Mouse (Mus musculus): Measurements from ENCODE around the gene Krt1. TPM values are rescaled to one million over a fixed set of nuclear protein-coding genes. Genes with fewer than 3 reads are reported as not detected.

Krt1 gene
- total RNA-seq (2021), result not detected
- long read RNA-seq, experiment 1, result 0 reads
- long read RNA-seq, experiment 2, result 0 reads

DNA sequence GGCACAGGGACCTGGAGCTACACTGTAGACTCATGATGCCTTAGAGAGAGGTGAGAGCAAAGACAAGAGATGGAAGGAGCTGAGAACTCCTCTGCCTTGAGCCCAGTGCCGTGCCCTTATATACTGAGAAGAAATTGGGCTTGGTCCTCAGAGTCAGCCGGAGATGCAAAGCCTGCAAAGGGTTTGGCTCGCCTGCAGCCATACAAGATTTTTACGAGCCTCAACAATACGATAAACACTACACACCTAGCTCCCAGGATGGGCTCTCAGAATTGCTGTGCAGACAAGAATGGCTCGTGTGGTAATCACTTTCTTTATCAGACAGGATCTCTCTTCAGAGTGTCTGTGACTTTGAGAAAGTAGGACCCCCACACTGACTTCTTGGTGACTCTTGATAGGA, at the start of gene Krt1:
TSS of gene Krt1 (minus strand) at position 101 of the 400 bp plus-strand sequence.
- intact Hi-C loops (cut with DNase I), result no loop called here
- no peak for DNase-seq

DNA sequence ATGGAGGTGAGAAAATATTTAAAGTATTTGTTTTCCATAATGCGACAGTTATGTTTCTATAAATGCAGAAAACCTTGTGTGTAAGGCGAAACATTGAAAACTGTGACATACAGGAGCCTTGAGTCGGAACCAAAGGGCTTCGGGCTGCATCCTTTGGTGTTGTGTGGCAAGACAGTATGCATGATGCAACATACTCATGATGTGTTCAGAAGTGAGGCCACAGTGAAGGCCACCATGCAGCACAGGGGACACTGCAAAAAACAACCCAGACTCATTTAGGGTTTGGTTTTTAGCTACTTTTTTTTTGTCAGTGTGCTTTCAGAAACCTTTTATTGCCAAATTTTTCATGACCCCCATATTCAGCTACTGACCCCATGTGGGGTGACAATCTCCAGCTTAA, 44.6 kb upstream of the Krt1 start:
- intact Hi-C loops (cut with DNase I), result no loop called here
- DNase-seq, result no peak

DNA sequence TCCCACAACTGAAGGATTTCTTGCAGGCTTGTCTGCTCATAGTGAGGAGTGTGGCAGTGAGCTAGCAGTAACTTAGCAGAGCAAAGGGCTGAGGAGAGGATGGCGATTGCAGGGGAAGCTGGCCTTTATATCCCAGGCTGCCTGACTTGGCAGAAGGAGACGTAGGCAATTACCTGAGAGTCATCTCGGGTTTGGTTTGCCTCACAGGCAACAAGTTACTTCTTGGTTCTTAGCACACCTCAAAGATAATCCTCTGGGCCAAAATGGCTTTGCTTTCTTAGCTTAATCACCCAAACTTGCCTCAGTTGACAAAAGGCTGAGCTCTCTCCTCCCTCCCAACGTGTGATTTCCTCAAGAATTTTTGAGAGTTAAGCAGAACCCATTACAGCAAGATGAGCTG, 42.2 kb upstream of the Krt1 start, which contains the start of gene Krt76:
TSS of gene Krt76 (minus strand) at position 101 of the 400 bp plus-strand sequence.
- intact Hi-C loops (cut with DNase I), result no loop called here
- no peak for DNase-seq

DNA sequence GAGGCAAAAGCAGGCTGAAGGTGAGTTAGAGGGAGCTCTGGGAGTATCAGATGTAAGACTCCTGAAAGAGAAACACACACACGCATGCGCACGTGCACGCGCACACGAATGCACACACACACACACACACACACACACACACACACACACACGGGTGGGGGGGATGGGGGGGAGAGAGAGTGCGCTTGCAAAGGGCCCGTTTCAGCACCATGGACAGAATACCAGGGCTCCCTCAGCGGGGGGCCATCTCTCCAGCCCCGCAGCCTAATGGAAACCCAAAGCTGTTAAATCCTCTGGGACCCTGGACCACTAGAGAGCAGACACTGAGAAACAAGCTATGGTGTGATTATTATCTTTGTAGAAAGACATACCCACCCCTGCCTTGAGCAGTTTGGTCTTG, 29.2 kb upstream of the Krt1 start:
- intact Hi-C loops (cut with DNase I), result no loop called here
- DNase-seq, result no peak

DNA sequence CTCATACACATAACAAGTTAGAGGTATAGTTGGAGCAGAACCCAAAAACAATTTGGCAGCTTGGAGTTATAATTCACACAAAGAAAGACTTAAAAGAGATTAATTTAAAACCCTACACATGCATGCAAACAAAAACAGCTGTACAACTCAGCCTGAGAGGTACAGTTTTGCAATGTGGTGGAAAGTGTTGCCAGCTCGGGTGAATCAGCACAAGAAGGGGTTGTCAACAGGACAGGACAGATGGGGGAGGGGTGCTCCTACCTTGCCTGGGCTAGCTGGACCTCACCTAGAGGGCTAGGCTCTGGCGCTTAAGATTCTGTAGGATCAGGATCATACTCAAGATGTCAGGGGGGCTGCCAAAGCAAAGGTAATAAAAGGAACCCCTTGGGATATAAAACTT, 27.4 kb upstream of the Krt1 start:
- intact Hi-C loops (cut with DNase I), result no loop called here
- no peak for DNase-seq

DNA sequence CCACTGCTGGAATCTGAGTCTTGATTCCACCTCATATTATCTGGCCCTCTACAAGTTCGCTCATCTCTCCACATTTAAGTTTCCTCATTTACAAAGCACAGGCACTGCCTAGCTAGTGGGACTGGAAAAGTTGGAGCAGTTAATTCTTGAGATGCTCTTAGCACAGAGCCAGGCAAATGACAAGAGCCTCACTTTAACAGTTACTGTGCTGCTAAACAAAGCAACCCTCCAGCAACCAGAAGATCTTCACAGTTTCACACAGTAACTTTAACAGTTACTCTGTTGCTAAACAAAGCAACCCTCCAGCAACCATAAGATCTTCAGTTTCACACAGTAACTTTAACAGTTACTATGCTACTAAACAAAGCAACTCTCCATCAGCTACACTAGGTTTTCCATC, 23.8 kb upstream of the Krt1 start:
- no peak for DNase-seq
- intact Hi-C loops (cut with DNase I), result no loop called here

DNA sequence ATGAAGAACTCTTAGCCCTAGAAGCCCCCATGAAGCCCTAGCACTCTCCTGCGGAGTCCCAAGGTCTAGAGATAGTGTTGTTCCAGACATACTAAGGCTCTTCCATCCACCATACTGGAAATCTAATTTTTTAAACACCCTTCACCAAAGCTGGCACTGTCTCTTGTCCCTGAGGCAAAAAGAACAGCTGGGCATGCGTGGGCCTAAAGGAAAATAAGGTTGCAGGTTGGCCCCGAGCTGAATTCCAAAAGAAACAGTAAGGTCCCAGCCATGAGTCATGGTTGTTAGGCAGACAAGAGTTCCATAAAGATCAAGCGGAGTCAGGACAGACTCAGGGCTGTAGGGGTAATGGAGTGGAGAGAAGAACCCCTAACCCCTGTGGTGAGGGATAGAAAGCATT, 22.6 kb upstream of the Krt1 start:
- intact Hi-C loops (cut with DNase I), result no loop called here
- no peak for DNase-seq

DNA sequence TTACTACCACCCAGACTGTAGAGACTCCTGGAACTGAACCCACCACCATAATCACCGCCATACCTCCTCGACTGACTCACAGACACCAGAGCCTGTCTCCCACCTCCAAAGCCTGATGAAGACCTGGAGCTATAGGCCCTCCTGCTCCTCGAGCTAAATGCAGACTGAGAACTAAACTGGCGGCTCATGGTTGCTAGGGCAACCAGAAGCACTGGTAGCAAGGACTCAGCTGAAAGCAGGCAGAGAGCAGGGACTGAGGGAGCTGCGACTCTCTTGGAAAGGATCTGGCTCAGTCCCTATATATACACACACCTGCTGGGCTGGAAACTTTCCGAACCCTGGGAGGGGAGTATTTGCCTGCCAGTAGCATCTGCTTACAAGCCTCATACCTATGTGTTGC, 18.8 kb upstream of the Krt1 start, which contains the start of gene Krt77:
TSS of gene Krt77 (minus strand) at position 275 of the 400 bp plus-strand sequence.
- intact Hi-C loops (cut with DNase I), result no loop called here
- no peak for DNase-seq

DNA sequence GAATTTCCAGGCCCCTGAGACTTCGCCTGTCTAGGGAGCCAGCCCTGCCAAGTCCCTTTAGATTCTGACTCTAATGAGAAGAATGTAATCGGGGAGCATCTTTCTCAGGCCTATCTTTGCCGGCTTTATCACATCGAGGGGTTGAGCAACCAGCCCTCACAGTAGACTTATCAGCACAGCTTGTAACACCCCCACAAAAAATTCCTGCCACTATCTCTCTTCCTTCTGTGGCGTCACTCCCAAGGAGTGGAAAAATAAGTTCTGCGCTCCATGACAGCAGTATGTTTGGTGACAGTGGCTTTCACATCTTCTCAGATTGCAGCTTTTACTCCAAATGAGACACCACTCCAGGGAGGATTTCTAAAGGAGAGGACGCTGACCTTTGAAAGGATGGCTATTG, 16.2 kb upstream of the Krt1 start:
- intact Hi-C loops (cut with DNase I), result no loop called here
- DNase-seq, result no peak

DNA sequence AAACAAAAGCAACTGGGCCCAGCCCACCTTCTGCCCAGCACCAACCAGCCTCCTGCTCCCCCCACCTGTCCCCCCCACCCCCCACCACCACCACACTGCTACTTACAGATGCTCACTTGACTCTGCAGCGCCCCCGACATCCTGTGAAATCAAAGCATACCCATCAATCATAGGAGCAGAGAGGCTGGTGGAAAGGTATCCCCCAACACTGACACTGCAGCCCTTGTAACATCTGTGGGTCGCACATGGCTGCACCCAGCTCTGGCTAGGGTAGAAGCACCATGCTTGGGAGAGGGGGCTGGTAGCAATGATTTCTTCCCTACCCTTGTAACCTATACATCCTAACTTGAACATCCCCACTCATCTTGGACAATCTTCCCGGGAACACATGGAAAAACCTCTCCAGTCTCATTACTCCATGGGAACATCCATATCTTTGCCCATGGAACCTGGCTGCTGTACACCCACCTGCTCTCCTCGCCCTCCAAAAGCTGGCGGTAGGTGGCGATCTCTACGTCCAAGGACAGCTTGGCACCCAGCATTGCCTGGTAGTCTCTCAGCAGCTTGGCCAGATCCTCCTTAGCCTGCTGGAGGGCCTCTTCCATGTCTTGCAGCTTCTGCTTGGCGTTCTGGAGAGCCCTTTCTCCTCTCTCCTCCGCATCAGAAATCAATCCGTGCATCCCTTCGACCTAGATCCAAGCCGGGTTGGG, 10.0 kb upstream of the Krt1 start:
- DNase-seq, result no peak
- intact Hi-C loops (cut with DNase I), result no loop called here

DNA sequence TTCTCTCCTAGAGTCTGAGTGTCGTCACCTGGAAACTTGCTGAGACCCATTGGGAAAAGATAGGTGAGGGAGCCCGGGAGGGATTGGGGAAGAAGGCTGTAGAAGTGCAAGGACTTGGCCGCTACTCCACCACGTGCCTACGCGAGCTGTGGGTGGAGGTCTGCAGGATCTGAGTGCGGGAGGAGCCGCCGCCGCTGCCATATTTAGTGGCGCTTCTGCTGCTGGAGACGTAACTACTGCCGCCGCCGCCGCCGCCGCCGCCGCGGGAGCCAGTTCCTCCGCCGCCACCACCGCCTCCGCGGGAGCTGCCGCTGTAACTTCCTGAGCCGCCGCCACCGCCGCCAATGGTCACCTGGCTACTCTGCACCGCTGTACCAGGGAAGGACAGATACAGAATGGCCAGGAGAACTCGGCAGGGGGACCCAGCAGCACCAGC, 9.2 kb upstream of the Krt1 start:
- intact Hi-C loops (cut with DNase I), result no loop called here
- no peak for DNase-seq

DNA sequence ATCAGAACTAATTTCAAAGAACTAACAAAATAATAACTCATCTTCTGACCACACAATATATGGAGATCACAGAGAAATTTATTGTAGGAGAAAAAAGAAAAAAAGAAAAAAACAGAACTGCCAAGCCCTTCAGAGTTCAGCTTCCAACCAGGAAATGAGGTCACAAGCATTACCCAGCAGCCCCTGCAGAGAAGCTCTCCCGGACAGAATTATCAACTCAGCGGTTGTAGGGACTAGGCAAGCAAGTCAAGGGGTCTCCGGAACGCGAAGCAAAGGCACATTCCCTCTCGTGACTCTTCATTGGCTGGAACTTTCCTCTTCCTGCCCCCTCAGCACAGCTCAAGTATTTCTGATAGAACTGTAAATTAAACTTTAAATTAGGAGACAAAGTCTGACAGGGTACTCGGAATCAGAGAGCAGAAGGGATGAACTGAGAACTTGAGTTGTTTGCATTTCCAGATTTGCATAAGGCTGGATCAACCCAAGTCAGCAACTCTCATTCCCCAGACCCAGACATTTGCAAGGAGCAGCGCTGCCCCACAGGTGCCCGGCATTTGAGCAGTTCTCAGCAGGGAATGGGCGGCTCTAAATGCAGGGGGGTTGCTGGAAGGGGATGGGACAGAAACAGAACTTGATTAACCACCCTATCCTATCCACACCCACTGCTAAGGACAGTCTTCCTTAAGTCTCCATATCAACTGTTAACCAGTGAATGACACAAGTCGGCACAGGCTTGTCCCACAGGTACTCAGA, 8.3 kb upstream of the Krt1 start:
- intact Hi-C loops (cut with DNase I), result no loop called here
- no peak for DNase-seq

DNA sequence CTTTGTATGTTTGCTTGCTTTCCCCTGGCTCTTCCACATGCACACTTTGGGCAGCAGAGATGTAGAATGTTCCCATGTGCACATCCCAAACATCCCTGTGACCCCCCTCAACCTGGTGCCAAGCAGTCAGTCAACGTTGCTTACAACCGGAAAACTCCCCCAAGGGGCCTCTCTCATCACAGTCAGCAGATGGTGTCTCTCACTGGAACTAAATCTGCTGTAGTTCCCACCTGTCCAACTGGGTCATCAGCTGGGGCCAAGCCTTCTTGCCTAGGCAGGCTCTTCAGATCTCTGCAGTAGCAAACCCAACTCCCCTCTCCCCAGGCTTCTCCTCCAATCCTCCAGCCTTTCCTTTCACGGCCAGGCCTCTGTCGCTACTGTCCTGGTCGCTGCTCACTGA, 6.1 kb upstream of the Krt1 start:
- no peak for DNase-seq
- intact Hi-C loops (cut with DNase I), result no loop called here

DNA sequence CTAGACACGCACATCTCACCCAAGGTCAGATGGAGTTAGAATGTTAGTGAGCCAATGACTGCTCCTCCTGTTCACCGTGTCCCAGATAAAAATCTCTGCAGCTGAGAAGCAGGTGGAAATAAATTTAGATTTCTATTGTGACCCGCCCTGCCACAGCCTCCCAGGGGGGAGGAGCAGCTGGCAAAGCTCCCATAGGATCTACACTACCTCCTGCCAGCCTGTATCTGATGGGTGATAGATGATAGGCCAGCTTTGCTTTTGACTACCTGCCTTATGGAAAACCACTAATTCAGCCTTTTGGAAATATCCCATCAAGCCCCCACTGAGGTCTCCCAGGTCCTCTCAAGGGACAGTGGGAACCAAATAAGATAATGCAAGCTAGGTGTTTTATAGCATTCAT, 5.1 kb upstream of the Krt1 start:
- no peak for DNase-seq
- intact Hi-C loops (cut with DNase I), result no loop called here

DNA sequence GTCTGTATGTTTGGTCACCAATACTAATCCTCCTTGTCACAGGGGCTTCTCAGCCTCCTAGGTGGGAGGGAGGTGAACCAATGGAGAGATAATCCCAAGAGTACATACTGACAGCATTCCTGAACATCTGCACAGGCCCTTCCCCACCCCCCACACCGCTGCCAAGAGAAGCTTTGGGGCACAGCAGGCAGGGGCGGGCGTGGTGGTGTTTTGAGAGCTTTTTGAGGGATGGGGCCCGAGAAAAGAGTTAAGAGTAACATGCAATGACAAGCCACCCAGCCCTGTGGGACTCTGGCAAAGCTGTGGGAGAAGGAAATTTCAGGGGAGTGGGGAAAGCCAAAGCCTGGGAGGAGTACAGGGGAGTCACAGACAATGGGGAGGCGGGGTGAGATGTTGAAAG, 3.7 kb upstream of the Krt1 start:
- intact Hi-C loops (cut with DNase I), result no loop called here
- no peak for DNase-seq

DNA sequence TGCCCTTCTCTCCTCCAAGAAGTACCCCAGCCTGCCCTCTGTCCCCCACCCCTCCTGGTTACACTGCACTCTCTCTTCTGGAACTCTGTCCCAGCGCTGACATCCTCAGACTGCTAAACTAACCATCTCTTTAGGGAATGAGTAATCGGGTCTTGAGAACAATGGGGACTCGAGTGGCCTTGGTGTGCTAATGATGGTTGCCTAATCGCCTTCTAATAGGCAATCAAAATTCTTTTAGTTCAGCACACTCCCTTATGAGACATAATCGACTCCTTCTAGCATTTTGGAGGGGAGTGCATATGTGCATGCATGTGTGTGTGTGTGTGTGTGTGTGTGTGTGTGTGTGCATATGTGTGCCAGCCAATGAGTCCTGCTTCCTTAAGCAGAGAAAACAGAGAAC, 2.0 kb upstream of the Krt1 start:
- DNase-seq, result no peak
- intact Hi-C loops (cut with DNase I), result no loop called here

DNA sequence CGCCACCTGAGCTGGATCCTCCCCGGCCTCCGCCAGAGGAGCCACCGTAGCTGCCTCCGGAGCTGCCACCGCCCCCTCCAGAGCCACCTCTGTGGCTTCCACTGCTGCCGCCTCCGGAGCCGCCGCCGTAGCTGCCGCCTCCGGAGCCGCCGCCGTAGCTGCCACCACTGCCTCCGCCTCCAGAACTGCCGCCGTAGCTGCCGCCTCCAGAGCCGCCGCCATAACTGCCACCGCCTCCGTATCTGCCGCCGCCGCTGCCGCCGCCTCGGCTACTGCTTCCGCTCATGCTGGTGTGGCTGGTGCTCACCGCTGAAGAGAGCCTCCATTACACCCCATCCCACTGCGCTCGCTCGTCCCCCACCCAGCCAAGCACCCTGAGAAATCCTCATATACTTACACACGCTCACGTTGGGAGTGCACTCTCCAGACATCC, 4.6 kb downstream of the Krt1 start:
- intact Hi-C loops (cut with DNase I), result no loop called here
- no peak for DNase-seq

DNA sequence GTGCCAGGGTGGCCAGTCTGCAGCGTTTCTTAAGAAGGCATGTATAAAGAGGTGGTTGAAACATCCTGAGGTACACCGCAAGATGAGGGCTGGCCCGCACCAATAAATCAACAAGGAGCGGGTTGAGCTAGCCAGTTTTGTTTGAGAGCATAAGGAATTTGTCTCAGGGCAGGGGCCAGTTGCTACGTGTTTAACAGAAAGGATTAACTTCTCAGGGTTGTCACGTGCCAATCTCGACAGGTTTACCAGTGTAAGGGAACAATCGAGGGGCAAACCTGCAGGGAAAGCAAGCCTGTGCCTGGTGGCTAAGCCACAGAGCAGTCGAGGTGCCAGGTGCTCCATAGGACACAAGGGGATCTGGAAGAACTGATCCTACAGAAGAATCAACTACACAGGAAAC, 7.4 kb downstream of the Krt1 start:
- DNase-seq, result no peak
- intact Hi-C loops (cut with DNase I), result no loop called here

DNA sequence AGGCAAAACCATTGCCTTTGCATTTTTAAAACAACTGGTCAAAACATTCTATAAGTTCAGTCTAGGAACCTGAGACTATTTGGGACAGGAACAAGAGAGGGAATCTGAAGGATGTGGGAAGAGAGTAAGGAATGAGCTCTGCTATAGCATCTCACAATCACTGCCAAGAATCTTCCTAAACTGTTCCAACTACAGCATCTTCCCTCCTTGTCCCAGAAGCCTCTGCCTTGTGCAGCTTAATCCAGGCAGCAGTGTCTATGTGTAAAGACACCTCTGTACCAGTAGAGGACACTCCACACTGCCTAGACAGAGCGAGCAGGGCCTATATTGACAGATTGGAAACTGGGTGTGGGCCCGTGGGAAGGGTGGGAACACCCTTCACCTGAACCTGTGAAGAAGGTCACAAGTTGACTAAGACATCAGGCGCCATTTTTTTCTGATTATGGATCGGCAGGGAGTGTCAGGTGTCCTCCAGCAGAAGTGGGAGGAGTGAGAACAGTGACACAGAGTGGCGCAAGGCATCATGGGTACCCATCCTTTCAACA, 15.7 kb downstream of the Krt1 start:
- DNase-seq, result no peak
- intact Hi-C loops (cut with DNase I), result no loop called here

DNA sequence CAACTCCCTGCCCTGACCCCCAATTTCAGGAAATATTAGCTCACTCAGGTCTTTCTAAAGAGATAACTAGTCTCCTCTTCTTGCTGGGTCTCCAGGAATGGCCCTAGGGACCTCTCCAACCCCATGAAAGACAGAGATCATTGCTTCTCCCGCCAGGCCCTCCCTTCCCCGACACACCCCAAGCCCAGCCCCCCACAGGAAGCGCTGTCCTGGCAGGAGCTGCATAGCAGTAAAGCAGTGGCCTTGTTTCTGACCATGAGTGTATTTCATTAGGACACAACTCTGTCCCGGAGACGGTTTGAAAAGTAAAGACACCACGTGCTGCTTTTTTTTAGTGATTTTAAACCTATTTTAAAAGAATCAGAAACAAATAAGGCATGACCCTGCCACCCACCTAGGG, 17.5 kb downstream of the Krt1 start:
- DNase-seq, result no peak
- intact Hi-C loops (cut with DNase I), result no loop called here

DNA sequence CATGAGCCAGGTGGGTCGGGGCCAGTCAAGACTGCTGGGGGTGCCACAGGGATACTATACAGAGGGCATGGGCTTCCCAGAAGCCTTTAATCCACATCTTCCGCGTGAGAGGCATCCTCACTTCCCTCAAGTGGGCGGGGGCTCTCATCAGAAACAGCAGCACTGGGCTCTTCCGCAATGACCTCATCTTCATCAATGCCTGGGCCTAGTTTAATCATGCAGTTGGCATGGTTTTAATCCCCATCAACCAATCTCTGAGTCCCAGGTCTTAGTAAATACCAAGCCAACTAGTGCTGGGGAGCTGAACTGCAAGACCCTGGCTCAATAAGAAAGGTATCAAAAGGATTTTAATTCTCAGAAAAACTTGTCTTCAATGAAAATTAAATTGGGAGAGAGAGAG, 21.2 kb downstream of the Krt1 start:
- no peak for DNase-seq
- intact Hi-C loops (cut with DNase I), result no loop called here

DNA sequence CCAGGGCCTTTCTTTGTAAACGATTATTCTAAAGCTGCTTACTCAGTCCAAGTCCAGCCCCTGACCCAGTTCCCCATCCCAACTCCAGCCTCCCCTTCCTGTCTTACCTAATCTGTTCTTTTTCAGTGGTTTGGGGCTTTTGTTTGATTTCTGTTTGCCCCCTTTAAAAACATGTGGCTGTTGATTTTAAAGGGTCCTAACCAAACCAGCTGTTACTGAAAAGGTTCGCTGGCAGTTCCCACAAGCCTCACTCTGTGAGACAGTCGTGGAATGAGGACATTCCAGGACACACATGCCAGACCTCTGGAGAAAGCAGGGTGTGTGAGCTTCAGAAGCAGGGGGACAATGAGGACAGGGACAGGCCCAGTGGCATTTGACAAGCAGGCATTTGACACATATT, 28.8 kb downstream of the Krt1 start:
- intact Hi-C loops (cut with DNase I), result no loop called here

More for the DNA sequence above, 28.8 kb downstream of the Krt1 start:
- DNase-seq, result no peak

All from gastrocnemius, postnatal 36 days (tissue).